Mouse (Mus musculus): ENCODE results near the gene Lrrc63.
A peak's percentile ranks its signal among the peaks of the same experiment; 100 is the strongest.

The Lrrc63 gene

DNA sequence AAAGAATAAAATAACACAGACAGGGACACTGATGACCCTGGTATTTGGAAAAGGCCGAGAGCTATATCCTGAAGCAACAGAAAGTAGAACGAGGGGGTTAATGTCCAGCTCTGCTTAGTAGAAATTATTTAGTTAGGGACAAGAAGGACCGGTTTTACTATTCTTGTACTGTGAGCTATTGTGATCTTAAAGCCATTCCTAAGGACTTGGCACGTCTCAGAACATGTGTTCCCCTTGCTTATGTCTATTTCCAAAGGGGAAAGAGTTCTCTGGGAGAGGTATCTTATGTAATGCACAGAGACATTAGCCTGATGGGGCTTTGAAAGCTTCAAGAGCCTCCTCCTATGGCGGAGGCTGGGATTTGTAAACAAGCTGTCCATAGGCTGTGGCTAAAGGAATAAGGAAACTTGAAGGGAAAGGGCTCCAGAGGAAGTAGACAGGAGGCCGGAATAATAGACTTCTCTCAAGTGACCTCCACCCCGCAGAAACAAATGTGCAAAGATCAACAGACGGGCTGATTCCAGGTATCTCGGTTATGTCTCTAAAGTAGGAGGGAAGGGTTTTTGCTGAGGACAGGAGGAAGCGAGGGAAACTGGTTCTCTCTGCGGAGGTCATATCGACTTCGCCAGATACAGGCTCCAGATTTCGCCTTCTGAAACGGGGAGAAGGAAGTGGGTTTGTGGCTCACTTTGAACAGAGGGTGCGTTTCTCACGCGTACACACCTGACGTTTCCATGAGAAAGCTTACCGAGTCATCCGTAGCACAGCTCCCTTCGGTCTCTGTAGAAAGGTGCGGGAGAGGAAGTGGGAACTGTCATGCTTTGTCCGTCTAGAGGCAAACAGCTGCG lies 5.7 kb upstream of the Lrrc63 start:
- DNase-seq (ENCODE audit: low spot score in 2 of 2), result no peak

DNA sequence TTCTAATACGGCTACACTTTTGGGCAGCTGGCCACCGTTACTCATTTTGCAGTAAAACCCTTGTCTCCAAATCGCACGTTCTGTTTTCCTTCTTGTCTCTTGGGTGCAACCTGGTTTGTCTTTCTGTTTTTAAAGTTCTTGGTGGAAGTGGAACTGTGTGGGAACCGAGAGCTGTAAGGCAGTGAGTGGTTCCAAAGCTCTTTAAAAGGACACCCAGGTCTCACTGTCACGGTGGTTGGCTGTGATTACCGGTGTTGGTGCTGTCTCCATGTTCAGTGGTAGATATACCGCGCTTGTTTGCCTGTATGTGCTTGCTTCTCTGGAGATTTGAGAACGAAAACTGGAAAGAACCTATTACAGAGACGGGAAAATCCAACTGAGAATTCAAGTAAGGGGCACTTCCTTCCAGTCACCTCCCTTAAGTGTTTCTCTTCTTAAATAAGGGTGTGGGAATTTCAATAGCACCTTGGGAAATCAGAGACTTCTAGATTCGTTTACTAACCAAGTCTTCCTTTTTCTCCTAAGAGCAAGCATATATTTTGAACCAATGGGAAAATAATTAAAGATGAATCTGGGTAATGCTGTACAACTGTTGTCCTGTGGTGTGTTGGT lies 749 bp upstream of the Lrrc63 start:
- DNase-seq (ENCODE audit: low spot score in 2 of 2), result no peak

DNA sequence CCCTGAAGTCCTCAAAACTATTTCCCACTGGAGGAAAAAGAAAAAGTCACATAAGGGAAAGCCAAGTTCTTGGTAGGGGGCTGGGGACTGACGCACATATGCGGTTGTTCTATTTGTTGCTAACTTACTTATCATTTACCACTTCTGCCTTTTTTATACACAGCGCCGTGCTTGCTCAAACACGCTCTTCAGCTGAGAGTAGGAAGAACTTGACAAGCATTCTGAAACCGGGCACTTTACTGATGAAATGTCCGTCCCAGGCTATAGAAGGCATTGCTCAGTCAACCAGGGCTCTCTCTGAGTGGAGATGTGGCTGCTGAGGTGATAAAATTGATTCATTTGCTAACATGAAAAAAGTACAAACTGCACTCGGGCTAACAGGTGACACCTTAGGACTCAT lies 9.0 kb downstream of the Lrrc63 start:
- no peak for DNase-seq (ENCODE audit: low spot score in 2 of 2)

DNA sequence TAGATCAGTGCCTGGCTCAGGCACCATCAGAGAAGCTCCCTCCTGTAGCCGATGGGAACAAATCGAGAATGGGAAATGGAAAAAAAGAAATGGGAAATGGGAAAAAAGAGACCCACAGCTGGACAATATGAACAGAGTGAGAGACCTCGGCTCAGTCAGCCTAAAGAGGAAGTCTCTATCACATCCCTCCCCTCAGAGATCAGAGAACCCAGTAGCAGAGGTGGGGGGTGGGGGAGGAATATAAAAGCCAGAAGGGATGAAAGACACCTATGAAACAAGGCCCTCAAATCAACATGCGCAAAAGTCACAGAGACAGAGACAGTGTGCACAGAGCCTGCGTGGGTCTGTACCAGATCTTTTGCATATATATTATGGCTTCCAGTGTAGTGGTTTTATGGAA lies 27.7 kb downstream of the Lrrc63 start:
- DNase-seq (ENCODE audit: low spot score in 2 of 2), result no peak

DNA sequence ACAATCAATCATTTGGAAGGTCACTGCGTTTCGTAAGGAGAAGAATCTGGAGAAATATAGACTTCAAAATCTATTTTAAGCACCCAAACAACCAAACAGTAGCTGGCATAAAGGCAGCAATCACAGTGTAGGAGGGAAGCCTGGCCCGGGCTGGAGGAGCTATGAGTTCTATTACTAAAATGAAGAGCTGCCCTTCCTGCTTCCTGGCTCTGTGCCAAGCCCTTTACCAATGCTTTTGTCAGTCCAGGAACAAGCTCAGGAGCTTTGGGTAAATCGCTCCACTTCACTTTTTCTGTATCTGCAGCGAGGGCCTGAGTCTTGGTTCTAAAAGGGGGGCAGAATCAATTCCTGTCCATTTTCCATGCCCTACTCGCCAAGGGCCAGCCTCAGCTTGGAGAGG lies 52.7 kb downstream of the Lrrc63 start:
- no peak for DNase-seq (ENCODE audit: low spot score in 2 of 2)

DNA sequence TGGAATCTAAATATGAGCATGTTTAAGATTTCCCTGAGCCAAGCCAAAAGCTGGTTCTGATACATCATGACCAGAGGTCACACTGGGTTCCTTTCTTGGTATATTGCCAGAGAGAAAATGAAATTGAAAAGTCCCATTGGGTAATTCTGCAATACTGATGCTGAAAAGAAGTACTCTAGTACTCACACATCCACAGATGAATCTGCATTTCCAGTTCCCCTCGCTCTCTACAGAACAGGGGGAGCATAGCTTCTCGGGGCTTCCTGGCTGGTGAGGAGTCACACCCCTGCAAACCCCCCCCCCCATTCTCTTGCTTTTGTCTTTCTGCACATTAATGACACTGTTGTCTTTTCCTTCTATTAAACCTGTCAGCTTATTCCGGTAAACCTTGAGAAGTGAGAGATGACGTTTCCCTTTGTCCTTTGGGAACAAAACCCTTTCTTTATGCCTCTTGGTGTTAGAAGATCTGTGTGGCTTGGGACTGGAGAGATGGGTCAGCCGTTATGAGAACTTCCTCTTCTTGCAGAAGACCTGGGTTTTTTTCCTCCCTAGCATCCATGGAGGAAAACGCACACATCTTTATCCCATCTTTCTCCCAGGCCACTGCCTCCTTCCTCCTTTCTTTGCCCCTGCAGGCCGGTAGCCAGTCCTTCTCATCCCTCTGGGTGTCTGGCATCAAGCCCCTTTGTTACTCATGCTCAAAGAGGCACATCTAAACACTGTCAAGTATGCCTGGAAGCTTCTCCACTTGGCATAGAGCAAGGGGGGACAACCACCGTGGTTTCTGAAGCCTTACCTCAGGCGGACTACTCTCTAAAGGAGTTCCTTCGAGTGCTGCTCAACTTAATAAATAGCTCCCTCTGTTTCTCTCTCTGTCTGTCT lies 55.1 kb downstream of the Lrrc63 start:
- no peak for DNase-seq (ENCODE audit: low spot score in 2 of 2)

DNA sequence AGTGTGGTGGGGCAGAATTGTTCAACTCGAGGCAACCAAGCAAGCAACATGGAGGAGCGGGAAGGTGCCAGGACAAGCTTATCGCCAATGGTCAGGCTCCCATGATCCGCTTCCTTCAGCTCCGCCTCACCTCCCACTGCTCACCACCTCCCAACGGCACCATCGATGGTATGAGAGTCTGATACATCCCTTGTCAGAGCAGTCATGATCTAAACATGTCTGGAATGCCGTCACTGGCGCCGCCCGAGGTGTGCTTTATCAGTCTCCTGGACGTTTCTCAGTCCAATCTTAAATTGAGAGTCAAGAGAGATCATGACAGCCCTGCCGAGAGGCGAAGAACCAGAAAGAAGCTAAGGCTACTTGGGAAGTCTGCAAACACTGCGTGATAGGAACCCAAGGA lies 59.6 kb downstream of the Lrrc63 start:
- no peak for DNase-seq (ENCODE audit: low spot score in 2 of 2)

DNA sequence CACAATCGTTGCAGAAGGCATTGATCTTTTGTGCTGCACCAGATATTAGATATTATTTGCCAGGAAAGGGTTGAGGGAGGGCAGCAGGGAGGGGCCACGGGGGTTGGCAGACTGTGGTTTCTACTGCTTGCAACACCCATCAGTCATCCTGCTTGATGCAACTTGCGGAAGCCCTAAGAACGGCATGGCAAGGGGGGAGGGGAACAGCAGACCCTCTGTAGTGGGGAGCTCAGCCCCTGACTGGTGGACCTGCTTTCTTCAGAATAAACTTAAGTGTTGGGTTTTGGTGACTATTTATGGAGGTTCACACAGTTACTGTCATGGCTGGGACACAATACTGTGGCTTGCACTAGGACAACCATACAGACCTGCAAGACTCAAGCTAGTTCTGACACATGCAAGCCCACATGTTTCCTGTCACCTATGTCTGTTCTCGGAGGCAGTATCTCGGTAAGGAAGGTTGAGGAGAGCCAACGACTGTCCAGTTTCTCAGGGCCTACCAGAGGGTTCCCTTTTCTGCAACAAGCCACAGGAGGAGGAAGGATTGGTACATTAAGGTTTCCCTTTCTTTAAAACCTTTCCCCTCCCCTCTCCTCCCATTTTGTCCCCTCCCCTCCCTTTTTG lies 61.2 kb downstream of the Lrrc63 start:
- no peak for DNase-seq (ENCODE audit: low spot score in 2 of 2)

DNA sequence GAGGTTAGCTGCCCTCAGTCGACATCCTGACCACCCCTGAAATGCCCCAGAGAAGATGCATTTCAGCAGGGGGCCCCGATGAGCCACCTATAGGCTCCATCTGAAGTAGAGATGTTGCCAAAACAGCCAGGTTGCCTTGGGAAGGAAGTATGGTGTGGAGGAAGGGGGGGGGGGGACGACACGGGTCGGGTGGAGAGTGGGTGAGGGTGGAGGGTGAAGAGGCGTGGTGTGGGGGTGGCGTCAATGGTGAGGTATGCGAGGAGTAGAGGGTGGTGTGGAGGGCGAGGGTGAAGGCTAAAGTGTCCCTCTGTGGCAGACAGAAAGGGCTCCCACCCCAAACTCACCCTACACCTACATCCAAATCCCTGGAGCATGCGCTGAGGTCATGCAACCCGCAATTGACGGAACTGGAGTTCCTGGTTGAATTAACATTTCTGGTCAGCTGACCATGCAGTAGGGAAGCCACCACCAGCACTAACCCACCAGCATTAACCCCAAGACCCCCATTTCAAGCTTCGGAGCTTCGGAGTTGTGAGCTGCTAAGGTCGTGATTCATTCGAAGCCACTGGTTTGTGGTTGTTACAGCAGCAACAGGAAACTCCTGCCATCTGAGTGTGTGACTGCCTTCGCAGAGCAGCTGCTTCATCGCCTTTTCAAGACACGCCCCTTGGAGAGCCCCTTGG lies 62.1 kb downstream of the Lrrc63 start:
- no peak for DNase-seq (ENCODE audit: low spot score in 2 of 2)

DNA sequence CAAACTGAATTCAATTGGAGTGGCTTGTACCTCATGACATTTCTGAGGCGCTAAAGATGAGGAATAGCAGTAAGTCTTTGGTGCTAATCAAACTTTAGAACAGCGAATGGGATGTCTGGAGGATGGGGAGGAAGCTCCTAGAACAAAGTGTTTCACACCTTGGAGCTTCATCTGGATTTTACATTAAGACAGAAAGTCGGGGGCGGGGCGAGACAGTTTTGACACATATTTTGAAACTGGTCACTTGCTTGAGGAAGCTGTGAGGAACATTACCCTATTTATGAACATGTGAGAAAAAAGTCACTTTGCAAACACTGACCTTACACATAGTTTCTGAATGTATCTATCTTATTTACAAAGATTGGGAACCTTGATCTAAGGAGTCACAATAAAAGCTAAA lies 65.5 kb downstream of the Lrrc63 start:
- DNase-seq (ENCODE audit: low spot score in 2 of 2), result no peak

DNA sequence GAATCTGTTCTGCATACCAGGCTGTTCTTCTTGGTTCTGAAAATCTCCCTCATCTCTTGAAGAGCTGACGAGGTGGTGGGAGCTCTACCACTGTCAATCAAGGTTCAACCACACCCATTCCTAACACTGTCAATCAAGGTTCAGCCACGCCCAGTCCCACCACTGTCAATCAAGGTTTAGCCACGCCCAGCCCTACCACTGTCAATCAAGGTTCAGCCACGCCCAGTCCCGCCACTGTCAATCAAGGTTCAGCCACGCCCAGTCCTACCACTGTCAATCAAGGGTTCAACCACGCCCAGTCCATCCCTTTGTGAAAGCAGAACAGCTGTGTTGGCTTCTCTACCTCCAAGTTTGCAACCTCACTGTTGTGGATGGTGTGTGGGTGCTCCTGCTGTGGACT lies 66.2 kb downstream of the Lrrc63 start:
- no peak for DNase-seq (ENCODE audit: low spot score in 2 of 2)

DNA sequence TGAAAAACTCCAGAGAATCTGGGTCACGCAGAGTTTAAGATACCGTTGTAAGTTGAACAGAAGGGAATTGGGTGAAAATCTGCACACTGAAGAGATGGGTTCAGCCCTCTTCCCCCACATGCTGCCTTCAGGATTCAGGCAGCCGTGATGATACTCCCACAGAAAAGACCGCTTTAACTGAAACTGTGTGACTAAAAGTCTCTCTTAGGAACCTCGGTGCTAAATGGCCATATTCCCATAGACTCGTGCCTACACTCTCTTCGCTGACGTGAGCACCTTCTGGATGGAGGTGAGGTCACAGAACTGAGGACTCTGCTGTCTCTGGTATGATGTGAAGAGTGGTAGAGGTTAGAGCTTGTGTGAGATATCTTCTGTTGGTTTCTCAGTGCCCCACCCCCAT lies 66.7 kb downstream of the Lrrc63 start:
- peak in 1 of 2 experiments; percentile 28 for DNase-seq (ENCODE audit: low spot score in 2 of 2)

DNA sequence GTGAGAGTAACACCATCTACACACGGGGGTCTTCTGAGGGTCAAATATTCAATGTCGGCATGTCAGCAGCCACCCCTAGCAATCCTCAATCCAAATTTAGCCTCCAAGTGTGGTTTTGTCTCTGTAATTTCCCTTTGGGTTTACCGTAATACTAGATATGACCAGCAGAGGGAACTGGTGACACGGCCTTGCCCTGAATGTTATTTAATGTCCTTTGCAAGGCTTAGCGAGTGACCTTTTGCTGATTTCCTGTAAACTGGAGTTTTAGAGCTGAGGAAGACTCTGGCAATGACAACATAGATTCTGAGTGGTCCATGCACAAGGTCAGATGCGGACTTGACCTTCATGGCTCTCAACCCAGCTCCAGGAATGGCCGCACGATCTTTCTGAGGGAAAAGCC lies 70.1 kb downstream of the Lrrc63 start:
- DNase-seq (ENCODE audit: low spot score in 2 of 2), result peak in 1 of 2 experiments; percentile 30

DNA sequence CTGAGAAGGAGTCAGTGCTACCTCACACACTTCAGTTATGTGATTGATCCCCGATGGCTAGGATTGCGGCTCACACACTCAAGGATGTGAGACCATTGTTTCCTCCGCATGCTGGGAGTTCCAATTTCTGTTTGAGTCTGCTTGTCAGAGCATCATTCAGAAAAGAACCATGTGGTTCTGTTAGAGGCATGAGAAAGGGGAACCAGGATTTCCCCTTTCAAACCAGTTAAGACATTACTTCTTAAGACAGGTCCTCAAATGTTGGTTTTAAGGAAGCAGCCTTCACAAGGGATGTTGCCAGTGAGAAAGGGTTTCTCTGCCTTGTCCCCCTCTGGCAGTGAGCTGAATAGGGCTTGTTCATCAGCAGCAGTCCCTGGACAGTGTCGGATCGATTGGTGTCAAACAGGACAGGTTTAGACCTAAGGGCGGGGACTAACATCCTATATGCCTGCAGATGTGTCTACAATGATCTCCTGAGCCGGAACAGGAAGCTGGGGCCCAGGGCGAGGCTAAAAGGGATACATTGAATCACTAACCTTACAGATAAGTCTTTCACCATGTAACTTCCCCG lies 73.7 kb downstream of the Lrrc63 start:
- no peak for DNase-seq (ENCODE audit: low spot score in 2 of 2)

DNA sequence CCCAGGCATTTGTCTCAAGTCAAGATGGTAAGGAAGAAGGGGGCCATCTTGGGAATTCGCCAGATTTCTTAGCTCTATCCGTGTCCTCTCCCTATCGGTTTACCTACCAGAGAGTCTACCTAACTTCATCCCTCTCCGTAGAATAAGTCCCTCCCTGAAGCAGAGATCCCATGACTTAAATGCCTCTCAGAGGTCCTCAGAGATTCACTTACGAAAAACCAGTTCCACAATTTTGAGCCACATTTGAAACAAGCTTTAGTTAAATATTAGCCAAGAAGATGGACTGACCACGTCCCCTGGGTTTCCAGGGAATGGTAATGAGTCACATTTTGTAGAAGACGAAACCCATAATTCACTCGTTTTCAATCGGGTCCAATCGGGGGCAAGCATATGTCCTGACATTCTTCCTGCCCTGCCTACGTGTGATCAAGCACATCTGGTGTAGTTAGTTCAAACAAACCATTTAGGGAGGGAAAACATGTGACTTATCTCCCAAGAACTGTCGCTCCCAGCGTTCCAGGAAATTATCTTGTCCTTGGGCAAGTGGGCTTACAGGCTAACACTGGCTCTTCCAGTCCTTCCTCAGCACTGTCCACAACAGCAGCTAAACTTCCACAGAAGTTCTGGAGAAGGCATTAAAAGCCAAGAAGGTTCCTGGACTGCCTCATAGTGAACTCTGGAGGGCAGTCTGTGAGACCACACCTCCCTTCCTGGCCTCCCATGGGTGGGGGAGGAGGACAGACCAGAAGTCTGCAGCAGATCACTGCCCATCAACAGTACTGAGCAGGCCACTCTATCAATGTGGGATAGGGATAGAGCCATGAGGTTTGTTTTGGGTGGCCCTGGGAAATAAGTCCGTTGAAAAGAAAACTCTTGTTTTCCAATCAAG lies 76.0 kb downstream of the Lrrc63 start:
- DNase-seq (ENCODE audit: low spot score in 2 of 2), result no peak

DNA sequence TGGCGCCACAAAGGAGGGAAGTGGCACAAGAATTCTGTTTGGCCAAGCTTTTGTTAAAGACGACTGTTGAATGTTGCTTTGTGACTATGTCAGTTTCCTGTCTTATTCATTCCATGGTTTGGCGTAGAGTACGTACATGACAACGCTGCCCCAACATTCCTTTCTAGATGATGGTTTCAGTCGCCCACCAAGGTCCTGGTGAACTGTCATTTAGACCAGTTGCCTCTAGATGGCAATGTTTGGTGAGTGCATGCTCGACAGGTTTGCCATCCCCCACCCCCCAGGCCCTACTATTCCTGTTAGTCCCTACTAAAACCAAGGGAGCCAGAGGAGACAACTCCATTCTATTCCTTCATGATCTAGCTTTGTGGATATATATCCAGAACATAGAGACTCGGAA lies 78.2 kb downstream of the Lrrc63 start:
- DNase-seq (ENCODE audit: low spot score in 2 of 2), result no peak

DNA sequence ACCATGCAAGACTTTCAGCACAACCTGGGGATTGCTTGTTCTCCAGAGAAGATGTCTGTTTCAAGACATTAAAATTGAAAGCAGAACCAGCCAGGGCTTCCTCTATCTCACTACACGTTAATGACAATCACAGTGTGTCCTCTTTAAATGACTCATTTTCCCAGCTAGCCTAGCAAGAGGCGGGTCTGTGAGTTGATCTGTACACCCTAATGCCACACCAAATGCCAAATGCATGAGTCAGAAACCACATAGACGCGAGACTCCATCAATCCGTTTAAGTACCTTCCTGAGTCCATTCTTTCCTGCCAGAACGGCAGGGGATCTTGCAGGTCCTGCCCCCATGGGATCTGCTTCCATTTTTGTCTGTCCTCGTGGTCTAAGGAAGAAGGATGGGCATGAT lies 85.5 kb downstream of the Lrrc63 start:
- DNase-seq (ENCODE audit: low spot score in 2 of 2), result no peak

DNA sequence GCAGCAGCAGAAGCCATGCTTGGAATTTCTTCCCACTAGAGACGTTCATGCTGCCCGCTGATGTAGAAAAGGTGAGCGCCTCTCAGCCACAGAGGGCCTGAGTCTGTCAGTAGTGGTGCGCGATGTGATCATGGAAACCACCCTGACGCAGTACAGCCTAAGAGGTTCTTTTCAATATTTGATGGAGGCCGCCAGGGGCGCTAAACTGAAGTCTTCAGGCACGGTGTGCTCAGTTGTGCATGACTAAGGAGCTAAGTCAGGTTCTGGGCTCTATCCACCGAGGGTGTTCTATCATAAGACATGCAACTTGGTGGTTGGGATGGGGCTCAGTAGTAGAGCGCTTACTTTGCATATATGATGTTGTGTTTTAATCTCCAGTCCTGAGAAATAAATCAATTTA lies 95.2 kb downstream of the Lrrc63 start:
- no peak for DNase-seq (ENCODE audit: low spot score in 2 of 2)
